Mouse (Mus musculus): ENCODE data around the gene Ipo7.
"Not testable (repeated sequence)": the region's sequence is repeated elsewhere in the genome, so short reads cannot be mapped to it uniquely, and the experiment has no call there.

Gene Ipo7

DNA sequence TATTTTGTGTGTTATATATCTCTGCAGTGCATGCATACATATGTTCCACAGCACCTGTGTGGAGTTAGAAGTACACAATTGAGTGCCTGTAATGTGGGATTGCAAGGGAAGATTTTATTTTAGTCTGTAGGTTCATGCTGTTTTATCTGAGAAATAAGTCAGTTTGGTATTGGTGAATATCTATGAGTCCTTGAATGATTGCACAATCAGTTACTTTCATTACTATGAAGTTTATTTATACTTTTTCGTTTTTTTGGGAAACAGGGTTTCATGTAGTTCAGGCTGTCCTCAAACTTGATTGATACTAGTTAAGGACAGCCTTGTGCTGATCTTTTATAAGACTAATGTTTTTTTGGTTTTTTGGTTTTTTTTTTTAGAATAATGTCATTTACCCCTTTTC, 5.5 kb downstream of the Ipo7 start:
- DNase-seq (ENCODE audit: inconsistent ontology term) = no peak

GRCm38 (mm10) chr7:110026594-110026993, 8.5 kb downstream of the Ipo7 start:
- no peak for DNase-seq (ENCODE audit: inconsistent ontology term)

GRCm38 (mm10) chr7:110028826-110029225, 10.8 kb downstream of the Ipo7 start:
- DNase-seq (ENCODE audit: inconsistent ontology term) = no peak

GRCm38 (mm10) chr7:110030342-110030741, 12.3 kb downstream of the Ipo7 start:
- DNase-seq (ENCODE audit: inconsistent ontology term) = no peak

DNA sequence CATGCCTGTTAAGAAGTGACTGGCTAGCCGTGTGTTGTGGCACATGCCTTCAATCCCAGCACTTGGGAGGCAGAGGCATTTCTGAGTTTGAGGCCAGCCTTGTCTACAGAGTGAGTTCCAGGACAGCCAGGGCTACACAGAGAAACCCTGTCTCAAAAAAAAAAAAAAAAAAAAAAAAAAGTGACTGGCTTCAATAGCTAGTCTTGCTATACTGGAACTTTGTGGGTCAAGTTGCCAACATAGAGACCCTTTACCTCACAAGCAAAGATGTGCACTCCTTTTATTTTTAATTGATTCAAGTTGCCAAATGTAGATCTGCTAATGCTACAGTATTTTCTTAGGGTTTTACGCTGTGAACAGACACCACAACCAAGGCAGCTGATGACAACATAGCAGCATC, 39.6 kb downstream of the Ipo7 start:
- DNase-seq (ENCODE audit: inconsistent ontology term) = not testable (repeated sequence)

DNA sequence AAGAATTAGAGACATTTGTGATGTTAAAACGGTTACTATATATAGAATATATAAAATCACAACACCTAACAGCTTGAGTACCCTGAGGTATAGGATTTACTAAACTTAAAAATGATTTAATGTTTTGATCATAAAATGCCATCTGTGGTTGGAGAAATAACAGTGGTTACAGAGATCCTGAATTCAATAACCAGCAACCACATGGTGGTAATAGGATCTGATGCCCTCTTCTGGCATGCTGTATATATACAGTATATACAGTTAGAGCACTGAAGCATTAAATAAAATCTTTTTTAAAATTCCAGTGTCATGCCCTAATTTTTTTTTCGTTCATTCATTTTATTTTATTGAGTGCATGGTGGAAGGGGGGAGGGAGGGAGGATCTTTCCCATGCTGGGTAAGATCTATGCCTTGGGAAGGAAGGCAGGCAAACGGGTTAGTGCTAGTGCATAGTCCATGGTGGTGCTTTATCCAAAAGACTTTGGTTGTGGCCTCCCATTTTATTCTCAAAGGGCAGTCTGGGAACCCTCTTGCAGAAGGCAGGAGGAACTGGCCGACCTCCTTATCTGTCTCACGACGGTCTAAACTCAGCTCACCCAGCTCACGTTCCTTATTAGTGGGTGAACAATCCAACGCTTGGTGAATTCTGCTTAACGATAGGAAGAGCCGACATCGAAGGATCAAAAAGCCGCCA, 41.2 kb downstream of the Ipo7 start:
- DNase-seq (ENCODE audit: inconsistent ontology term) = peak; percentile 14

GRCm38 (mm10) chr7:110060106-110060668, 42.1 kb downstream of the Ipo7 start:
- peak; percentile 39 for DNase-seq (ENCODE audit: inconsistent ontology term)

DNA sequence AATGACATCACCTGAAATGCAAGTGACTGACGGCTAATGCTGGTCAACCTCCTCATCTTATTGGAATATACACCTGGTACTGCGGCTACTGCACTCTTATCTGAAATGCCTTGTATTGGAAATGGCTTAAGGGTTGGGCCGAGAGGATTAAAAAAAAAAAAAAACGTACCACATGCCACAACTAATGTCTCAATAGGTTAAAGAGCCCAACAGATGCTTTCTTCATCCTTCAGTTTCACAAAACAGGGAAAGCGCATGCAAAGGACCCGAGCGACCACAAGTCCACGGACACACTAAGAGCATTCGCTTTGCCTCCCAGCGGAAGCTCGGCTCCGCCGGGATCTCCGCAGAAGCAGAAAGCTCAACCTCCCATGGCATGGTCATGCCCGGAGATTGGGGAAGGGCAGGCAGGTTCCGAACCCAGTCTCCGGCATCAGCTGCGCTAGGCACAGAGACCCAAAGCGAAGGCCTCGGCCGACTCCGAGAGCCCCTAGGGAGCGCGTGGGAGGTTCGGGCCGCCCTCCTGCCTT, 42.7 kb downstream of the Ipo7 start:
- DNase-seq (ENCODE audit: inconsistent ontology term) = no peak

GRCm38 (mm10) chr7:110061199-110061751, 43.2 kb downstream of the Ipo7 start, which contains the start of gene Zfp143:
Gene Zfp143 (plus strand): TSS chr7:110061217.
- peak; percentile 100 for DNase-seq (ENCODE audit: inconsistent ontology term)

- DNase-seq (ENCODE audit: inconsistent ontology term) = peak; percentile 97
Measured at GRCm38 (mm10) chr7:110061752-110062273, 43.7 kb downstream of the Ipo7 start.

DNA sequence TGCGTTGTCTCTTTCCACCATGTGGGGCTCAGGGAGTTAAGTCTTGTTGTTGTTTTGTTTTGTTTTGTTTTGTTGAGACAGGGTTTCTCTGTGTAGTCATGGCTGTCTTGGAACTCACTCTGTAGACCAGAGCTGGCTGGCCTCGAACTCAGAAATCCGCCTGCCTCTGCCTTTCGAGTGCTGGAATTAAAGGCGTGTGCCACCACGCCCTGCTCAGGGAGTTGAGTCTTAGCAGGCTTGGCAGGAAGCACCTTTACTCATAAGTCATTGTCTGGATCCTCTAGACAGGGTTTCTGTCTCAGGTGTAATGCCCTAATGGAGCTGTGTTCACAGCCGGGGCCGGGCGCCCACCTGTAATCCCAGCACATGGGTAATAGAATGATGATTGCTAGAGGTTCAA, 45.7 kb downstream of the Ipo7 start:
- no peak for DNase-seq (ENCODE audit: inconsistent ontology term)

DNA sequence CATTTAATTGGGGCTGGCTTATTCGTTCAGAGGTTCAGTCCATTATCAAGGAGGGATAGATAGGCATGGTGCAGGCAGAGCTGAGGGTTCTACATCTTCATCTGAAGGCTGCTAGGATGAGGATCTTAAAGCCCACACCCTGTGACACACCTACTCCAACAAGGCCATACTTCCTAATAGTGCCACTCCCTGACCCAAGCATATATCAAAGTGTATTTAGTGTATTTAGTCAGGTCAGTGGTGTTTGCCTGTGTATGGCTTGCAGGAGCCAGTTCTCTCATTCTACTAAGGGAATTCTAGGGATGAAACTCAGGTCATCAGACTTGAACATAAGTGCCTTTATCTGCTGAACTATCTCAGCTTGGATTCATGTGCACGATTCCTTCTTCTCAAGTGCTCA, 51.0 kb downstream of the Ipo7 start:
- DNase-seq (ENCODE audit: inconsistent ontology term) = no peak

DNA sequence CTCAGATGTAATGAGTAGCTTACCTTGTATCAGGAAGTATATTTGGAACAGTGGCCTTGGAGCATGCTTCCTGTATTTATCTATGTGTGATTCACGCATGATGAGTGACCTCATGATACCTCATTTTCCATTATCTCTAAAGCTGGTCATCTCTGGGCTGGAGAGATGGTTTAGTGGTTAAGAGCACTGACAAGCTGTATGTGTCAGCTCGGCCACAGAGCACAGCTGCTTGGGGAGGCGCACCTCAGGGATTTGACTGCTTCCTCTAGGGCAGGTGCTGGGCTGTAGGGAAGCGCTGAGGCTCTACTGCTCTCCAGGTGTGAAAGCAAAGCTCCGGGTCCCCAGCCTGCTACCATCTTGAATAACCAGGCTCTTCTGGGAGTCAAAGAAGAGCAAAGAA, 60.1 kb downstream of the Ipo7 start:
- no peak for DNase-seq (ENCODE audit: inconsistent ontology term)

GRCm38 (mm10) chr7:110083386-110084165, 65.5 kb downstream of the Ipo7 start:
- peak; percentile 38 for DNase-seq (ENCODE audit: inconsistent ontology term)

- no peak for DNase-seq (ENCODE audit: inconsistent ontology term)
Measured at GRCm38 (mm10) chr7:110085217-110085616, 67.1 kb downstream of the Ipo7 start.

- no peak for DNase-seq (ENCODE audit: inconsistent ontology term)
Measured at GRCm38 (mm10) chr7:110087914-110088313, 69.8 kb downstream of the Ipo7 start.

DNA sequence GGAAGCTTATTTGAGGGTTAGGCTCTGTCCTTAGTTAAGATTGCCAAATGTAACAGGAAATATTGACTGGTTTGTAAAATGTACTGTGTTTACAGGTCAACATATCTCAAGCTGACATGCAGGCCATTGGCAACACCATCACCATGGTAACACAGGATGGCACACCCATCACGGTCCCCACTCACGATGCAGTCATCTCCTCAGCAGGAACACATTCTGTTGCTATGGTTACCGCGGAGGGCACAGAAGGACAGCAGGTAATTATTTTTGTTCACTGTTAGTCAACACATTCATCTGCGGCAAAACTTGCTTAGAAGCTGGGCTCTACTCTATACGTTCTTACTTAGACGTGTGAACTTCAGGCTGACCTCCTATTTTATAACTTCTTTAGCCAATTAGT, 73.6 kb downstream of the Ipo7 start:
- no peak for DNase-seq (ENCODE audit: inconsistent ontology term)

- no peak for DNase-seq (ENCODE audit: inconsistent ontology term)
Measured at GRCm38 (mm10) chr7:110096332-110096731, 78.3 kb downstream of the Ipo7 start.

GRCm38 (mm10) chr7:110097106-110097793, 79.2 kb downstream of the Ipo7 start:
- no peak for DNase-seq (ENCODE audit: inconsistent ontology term)

GRCm38 (mm10) chr7:110100854-110101253, 82.8 kb downstream of the Ipo7 start:
- DNase-seq (ENCODE audit: inconsistent ontology term) = no peak

DNA sequence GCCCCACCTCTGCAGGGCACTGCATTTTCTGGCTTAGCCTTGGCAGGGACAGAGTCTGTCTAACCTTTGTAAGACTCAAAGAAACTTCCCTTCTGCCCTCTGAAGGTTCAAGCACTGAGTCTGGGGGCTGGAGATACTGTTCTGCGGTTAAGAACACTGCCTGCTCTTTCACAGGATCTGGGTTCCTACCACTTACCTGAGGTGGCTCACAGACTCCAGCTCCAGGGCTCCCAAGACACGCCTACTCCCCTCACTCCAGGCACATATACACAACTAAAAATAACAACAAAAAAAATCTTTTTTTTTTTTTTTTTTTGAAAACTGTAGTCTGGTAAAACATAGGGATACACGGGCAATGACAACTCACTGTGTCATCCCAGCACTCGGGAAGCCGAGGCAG, 83.2 kb downstream of the Ipo7 start:
- DNase-seq (ENCODE audit: inconsistent ontology term) = no peak

Measured in Muller cell, postnatal 12 days (primary cell).